Mouse (Mus musculus) C2C12 (cell line): ENCODE results near the gene Fars2.

Source experiments
- CTCF ChIP-seq: IDR thresholded peaks from one replicate; pipeline ENCODE4 v1.5.1; 2011; ENCODE audit not compliant: control insufficient read depth, insufficient read depth, insufficient read length
- FOSL1 ChIP-seq: IDR thresholded peaks from one replicate; pipeline ENCODE4 v1.8.0; 2011; ENCODE audit warnings: mild to moderate bottlenecking, low read length; ENCODE audit not compliant: poor library complexity, insufficient read depth, severe bottlenecking
- MAX ChIP-seq: IDR thresholded peaks from one replicate; pipeline ENCODE4 v1.6.1; 2011; ENCODE audit warnings: mild to moderate bottlenecking, control low read depth
- MYOD1 ChIP-seq: IDR thresholded peaks from one replicate; pipeline ENCODE4 v1.6.1; 2011; ENCODE audit warnings: low read depth; ENCODE audit not compliant: control insufficient read depth, insufficient read length
- MYOG ChIP-seq: IDR thresholded peaks from one replicate; pipeline ENCODE4 v1.6.1; 2011; ENCODE audit not compliant: control insufficient read depth, insufficient read length; ENCODE audit errors: extremely low read depth
- USF1 ChIP-seq: IDR thresholded peaks from one replicate; pipeline ENCODE4 v1.6.1; 2011; ENCODE audit warnings: low read depth, mild to moderate bottlenecking, control low read depth, moderate library complexity

DNA sequence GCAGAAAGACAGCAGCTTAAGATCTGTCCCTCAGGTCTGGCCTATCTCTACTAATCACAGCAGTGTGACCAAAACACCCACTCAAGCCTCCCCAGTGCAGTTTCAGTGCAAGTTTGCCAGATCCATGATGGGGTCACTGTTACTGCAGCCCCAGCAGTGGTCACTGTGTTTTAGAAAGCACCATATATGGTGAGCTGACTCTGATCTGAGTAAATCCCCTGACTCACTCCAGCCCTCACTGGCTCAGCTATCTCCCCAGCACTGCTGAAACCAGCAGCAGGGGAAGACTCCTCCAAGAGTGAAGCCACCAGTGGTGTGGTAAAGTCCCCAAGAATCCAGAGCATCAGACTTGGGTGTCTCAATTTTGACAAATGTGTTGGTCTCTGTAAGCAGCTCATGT, 346.5 kb downstream of the Fars2 start:
- TF ChIP-seq MAX (no peak), CTCF (no peak), USF1 (no peak), MYOG (no peak), FOSL1 (no peak), MYOD1 (no peak)
